Mouse (Mus musculus) liver, embryonic 11.5 days (tissue): ENCODE measurements around the gene Grm3. TPM values are rescaled to one million over a fixed set of nuclear protein-coding genes. Genes with fewer than 3 reads are reported as not detected.
A peak's percentile ranks its signal among the peaks of the same experiment; 100 is the strongest.

Experiments used
- ATAC-seq: fragments of 200-750 bp; cut with Nextera tagmentation; replicated peaks from 2 replicates; pipeline ENCODE4 v1.8.0; 2017; ENCODE audit warnings: moderate number of reproducible peaks, mild to moderate bottlenecking, moderate TSS enrichment, moderate library complexity; ENCODE audit not compliant: low FRiP score
- DNase-seq: peaks from one replicate; pipeline ENCODE4 v3.0.0-alpha.2; 2017; ENCODE audit warnings: low spot score
- H3K27ac ChIP-seq: fragments of 300-500 bp; sonication (generic); 2 replicates; pipeline ENCODE4 v1.5.1; 2014; ENCODE audit warnings: mild to moderate bottlenecking, low read depth, low read length, control low read depth
- H3K27me3 ChIP-seq: fragments of 300-500 bp; sonication (generic); replicated peaks from 2 replicates; pipeline ENCODE4 v1.6.1; 2014; ENCODE audit warnings: low read length, mixed read lengths; ENCODE audit not compliant: control insufficient read depth, insufficient read depth
- H3K36me3 ChIP-seq: fragments of 300-500 bp; sonication (generic); 2 replicates; pipeline ENCODE4 v1.6.1; 2014; ENCODE audit warnings: mild to moderate bottlenecking, low read length, moderate library complexity, mixed read lengths; ENCODE audit not compliant: control insufficient read depth, insufficient read depth
- H3K4me1 ChIP-seq: fragments of 300-500 bp; sonication (generic); replicated peaks from 2 replicates; pipeline ENCODE4 v1.6.1; 2014; ENCODE audit warnings: low read length, mixed read lengths; ENCODE audit not compliant: control insufficient read depth, insufficient read depth
- H3K4me2 ChIP-seq: fragments of 300-500 bp; sonication (generic); 2 replicates; pipeline ENCODE4 v1.6.1; 2014; ENCODE audit warnings: mild to moderate bottlenecking, control low read depth, moderate library complexity
- H3K4me3 ChIP-seq: fragments of 300-500 bp; sonication (generic); 2 replicates; pipeline ENCODE4 v1.5.1; 2014; ENCODE audit warnings: low read depth, low read length, control low read depth
- H3K9ac ChIP-seq: fragments of 300-500 bp; sonication (generic); 2 replicates; pipeline ENCODE4 v1.6.1; 2014; ENCODE audit warnings: low read depth, low read length, control low read depth
- H3K9me3 ChIP-seq: fragments of 300-500 bp; sonication (generic); 2 replicates; pipeline ENCODE4 v1.6.1; 2016; ENCODE audit warnings: low read length, inconsistent platforms, mixed read lengths; ENCODE audit not compliant: control insufficient read depth
- WGBS: fragments of 180-500 bp; shearing (Covaris S2); extraction: QIAGEN DNeasy Blood & Tissue Kit; methylation state at CpG from one replicate; pipeline ENCODE4 v1.1.7; 2014; 5-methylcytosine and 5-hydroxymethylcytosine counted together
- polyA plus RNA-seq: library from polyadenylated mRNA; unstranded; fragments of >200 nt; fragmentation: Nextera tagmentation; extraction: Ambion mirVana; gene quantifications from 2 replicates; pipeline ENCODE4 v1.2.1, GENCODE M21; 2014

The Grm3 gene
- 0.11 and 0.13 TPM in 2 replicates for polyA plus RNA-seq

GRCm38 (mm10) chr5:9724956-9725600, at the start of gene Grm3:
Grm3 (minus strand) TSS chr5:9725170.
- 2% methylated on average over 25 of the region's 25 CpGs for WGBS
- ATAC-seq (no peak), DNase-seq (peak; percentile 31)
- Histone ChIP-seq H3K36me3 (no peaks in the 10 kb centered on the region), H3K4me3 (peak within 1 kb of the TSS; percentile 28), H3K9me3 (no peaks in the 10 kb centered on the region), H3K4me2 (peak within 1 kb of the TSS; percentile 56), H3K27me3 (peaks cover 18% of the 10 kb centered on the region), H3K4me1 (no peaks in the 10 kb centered on the region), H3K27ac (no peak within 1 kb of the TSS), H3K9ac (no peak within 1 kb of the TSS)

GRCm38 (mm10) chr5:9755751-9756150, 30.8 kb upstream of the Grm3 start:
- H3K4me1 ChIP-seq: no peaks in the 10 kb centered on the region
- H3K4me3 ChIP-seq: no peak overlapping the region
- H3K9ac ChIP-seq: no peak overlapping the region
- ATAC-seq (no peak), DNase-seq (no peak)
- H3K36me3 ChIP-seq: no peaks in the 10 kb centered on the region
- H3K27ac ChIP-seq: no peak overlapping the region
- 74% methylated on average over 2 of the region's 2 CpGs for WGBS
- no peak overlapping the region for H3K4me2 ChIP-seq
- no peaks in the 10 kb centered on the region for H3K9me3 ChIP-seq
- H3K27me3 ChIP-seq: no peaks in the 10 kb centered on the region

- H3K27ac ChIP-seq: no peak overlapping the region
- H3K27me3 ChIP-seq: no peaks in the 10 kb centered on the region
- no peak for ATAC-seq
- no peaks in the 10 kb centered on the region for H3K9me3 ChIP-seq
- H3K4me2 ChIP-seq: no peak overlapping the region
- H3K4me1 ChIP-seq: no peaks in the 10 kb centered on the region
- DNase-seq: no peak
- no peak overlapping the region for H3K4me3 ChIP-seq
- WGBS: 81% methylated on average over 5 of the region's 5 CpGs
- H3K36me3 ChIP-seq: no peaks in the 10 kb centered on the region
- H3K9ac ChIP-seq: no peak overlapping the region
Measured at GRCm38 (mm10) chr5:9748184-9748583, 23.2 kb upstream of the Grm3 start.

- no peaks in the 10 kb centered on the region for H3K9me3 ChIP-seq
- no peak for ATAC-seq
- H3K9ac ChIP-seq: no peak overlapping the region
- DNase-seq: no peak
- no peaks in the 10 kb centered on the region for H3K27me3 ChIP-seq
- H3K4me2 ChIP-seq: no peak overlapping the region
- no peaks in the 10 kb centered on the region for H3K36me3 ChIP-seq
- H3K4me1 ChIP-seq: no peaks in the 10 kb centered on the region
- H3K4me3 ChIP-seq: no peak overlapping the region
- WGBS: 88% methylated on average over 5 of the region's 5 CpGs
- H3K27ac ChIP-seq: no peak overlapping the region
Measured at GRCm38 (mm10) chr5:9744120-9744519, 19.1 kb upstream of the Grm3 start.

GRCm38 (mm10) chr5:9725601-9726268, 765 bp upstream of the Grm3 start:
- H3K4me2 ChIP-seq: peak overlapping the region; percentile 56
- DNase-seq (peak; percentile 36), ATAC-seq (peak; percentile 43)
- H3K36me3 ChIP-seq: no peaks in the 10 kb centered on the region
- H3K27me3 ChIP-seq: peaks cover 18% of the 10 kb centered on the region
- WGBS: 2% methylated on average over 21 of the region's 22 CpGs
- H3K4me1 ChIP-seq: no peaks in the 10 kb centered on the region
- no peaks in the 10 kb centered on the region for H3K9me3 ChIP-seq
- peak overlapping the region; percentile 28 for H3K4me3 ChIP-seq
- no peak overlapping the region for H3K27ac ChIP-seq
- H3K9ac ChIP-seq: no peak overlapping the region

GRCm38 (mm10) chr5:9724287-9724955, 549 bp downstream of the Grm3 start:
- ATAC-seq (no peak), DNase-seq (no peak)
- Histone ChIP-seq H3K4me1 (no peaks in the 10 kb centered on the region), H3K27me3 (peaks cover 18% of the 10 kb centered on the region), H3K9me3 (no peaks in the 10 kb centered on the region), H3K4me3 (no peak overlapping the region; the same call in 1 of the 2 replicates), H3K4me2 (peak overlapping the region; percentile 56), H3K9ac (no peak overlapping the region), H3K36me3 (no peaks in the 10 kb centered on the region), H3K27ac (no peak overlapping the region)
- WGBS: 10% methylated on average over 13 of the region's 13 CpGs

GRCm38 (mm10) chr5:9721136-9721535, 3.8 kb downstream of the Grm3 start:
- DNase-seq (no peak), ATAC-seq (no peak)

GRCm38 (mm10) chr5:9716295-9716694, 8.7 kb downstream of the Grm3 start:
- H3K4me2 ChIP-seq: no peak overlapping the region
- no peaks in the 10 kb centered on the region for H3K9me3 ChIP-seq
- H3K4me3 ChIP-seq: no peak overlapping the region
- no peaks in the 10 kb centered on the region for H3K27me3 ChIP-seq
- WGBS: 77% methylated on average over 5 of the region's 5 CpGs
- no peaks in the 10 kb centered on the region for H3K4me1 ChIP-seq
- DNase-seq: no peak
- H3K9ac ChIP-seq: no peak overlapping the region
- ATAC-seq: no peak
- no peak overlapping the region for H3K27ac ChIP-seq
- H3K36me3 ChIP-seq: no peaks in the 10 kb centered on the region

More at GRCm38 (mm10) chr5:9721136-9721535, 3.8 kb downstream of the Grm3 start:
- Histone ChIP-seq H3K4me3 (no peak overlapping the region), H3K9ac (no peak overlapping the region), H3K27ac (no peak overlapping the region), H3K4me2 (no peak overlapping the region), H3K9me3 (no peaks in the 10 kb centered on the region), H3K27me3 (peaks cover 18% of the 10 kb centered on the region), H3K36me3 (no peaks in the 10 kb centered on the region), H3K4me1 (no peaks in the 10 kb centered on the region)
